Mouse (Mus musculus) small intestine, adult 2 months (tissue): ENCODE results near the gene Plekhm1.

Experiments used
- CTCF ChIP-seq: fragments of 200-500 bp; IDR thresholded peaks from 2 replicates; pipeline ENCODE4 v1.5.1; 2012; ENCODE audit warnings: low read depth, mild to moderate bottlenecking, control low read depth, inconsistent platforms, low read length, moderate library complexity, mixed read lengths; ENCODE audit not compliant: insufficient replicate concordance, insufficient read length; ENCODE audit errors: extremely low read depth
- POLR2A ChIP-seq: fragments of 200-500 bp; IDR thresholded peaks from 2 replicates; pipeline ENCODE4 v1.6.1; 2012; ENCODE audit warnings: low read depth, mild to moderate bottlenecking, control low read depth, inconsistent platforms, low read length, moderate library complexity

DNA sequence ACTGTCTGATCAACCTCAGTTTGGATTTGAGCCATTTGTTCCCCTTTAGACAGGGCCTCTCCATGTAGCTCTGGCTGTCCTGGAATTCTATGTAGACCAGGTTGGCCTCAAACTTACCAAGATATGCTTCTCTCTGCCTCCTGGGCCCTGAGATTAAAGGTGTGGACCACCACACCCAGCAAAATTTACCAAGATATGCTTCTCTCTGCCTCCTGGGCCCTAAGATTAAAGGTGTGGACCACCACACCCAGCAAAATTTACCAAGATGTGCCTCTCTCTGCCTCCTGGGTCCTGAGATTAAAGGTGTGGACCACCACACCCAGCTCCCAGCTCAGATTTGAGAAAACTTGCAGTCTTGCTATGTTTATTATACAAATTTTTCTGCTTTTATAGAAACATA, 7.9 kb downstream of the Plekhm1 start:
- TF ChIP-seq CTCF (no peak), POLR2A (no peak)
